10 mouse cellular contexts compared by ENCODE assay signal in genomic region chr15:78796196-78797059, GRCm38 (mm10). TPM values are rescaled to one million over a fixed set of nuclear protein-coding genes. Genes with fewer than 3 reads are reported as not detected.
DNase-seq lines count a peak whose midpoint lies in the region; ATAC-seq and TF ChIP-seq lines count a peak whose summit lies in the region.
"Had no signal": no experiment of that assay in that cellular context is flagged by ENCODE, and none has a peak within 500 bp of the region (broad histone marks: within the 10 kb centered on the region; RNA-seq: fewer than 3 reads in every experiment).

No protein-coding gene starts in this region.

- no peak overlapping the region for H3K27ac ChIP-seq in neural tube, embryonic 12.5 days
- no peak overlapping the region for H3K27ac ChIP-seq in hindbrain, postnatal 0 days
- no peak overlapping the region for H3K27ac ChIP-seq in midbrain, postnatal 0 days (ENCODE audit: low read depth, low read length)
- H3K27ac ChIP-seq in thymus, adult 2 months (ENCODE audit: control insufficient read depth, insufficient read depth, low read length) = no peak overlapping the region

- no peaks in the 10 kb centered on the region for H3K36me3 ChIP-seq in neural tube, embryonic 12.5 days
- no peaks in the 10 kb centered on the region for H3K36me3 ChIP-seq in hindbrain, postnatal 0 days (ENCODE audit: insufficient read depth, low read length)
- no peaks in the 10 kb centered on the region for H3K36me3 ChIP-seq in midbrain, postnatal 0 days (ENCODE audit: insufficient read depth, low read length)
- no peaks in the 10 kb centered on the region for H3K36me3 ChIP-seq in thymus, adult 2 months (ENCODE audit: control insufficient read depth, insufficient read depth, low read length)

- ATAC-seq in neural tube, embryonic 12.5 days (ENCODE audit: low FRiP score, low read depth) = no peak
- ATAC-seq in hindbrain, postnatal 0 days = peak; percentile 53
- ATAC-seq in midbrain, postnatal 0 days (ENCODE audit: low FRiP score) = no peak

- no peak for DNase-seq in neural tube, embryonic 10.5 days (ENCODE audit: extremely low spot score, low spot score)
- DNase-seq in forelimb bud, embryonic 11.5 days (ENCODE audit: low read depth, low spot score) = peak; percentile 56
- DNase-seq in hindbrain, postnatal 0 days (ENCODE audit: low spot score) = peak; percentile 75
- DNase-seq in midbrain, postnatal 0 days (ENCODE audit: low spot score) = peak; percentile 70
- no peak for DNase-seq in left cerebral cortex, adult 9 months (ENCODE audit: low spot score in 2 of 2)
- no peak for DNase-seq in adrenal gland, adult 18-20 months (ENCODE audit: low spot score in 2 of 2)
- DNase-seq in thymus, adult 2 months = no peak
- DNase-seq: layer of hippocampus, adult 9-11 months had no signal

- no peak overlapping the region for H3K9ac ChIP-seq in neural tube, embryonic 12.5 days
- H3K9ac ChIP-seq in hindbrain, postnatal 0 days (replicated peaks; ENCODE audit: low read length) = no peak overlapping the region
- H3K9ac ChIP-seq in midbrain, postnatal 0 days (replicated peaks; ENCODE audit: low read length, poor library complexity, severe bottlenecking) = no peak overlapping the region

- TF ChIP-seq CTCF in hindbrain, postnatal 0 days (IDR thresholded peaks at IDR 0.05; ENCODE audit: low read depth) = no peak
- TF ChIP-seq CTCF in midbrain, postnatal 0 days (IDR thresholded peaks at IDR 0.05) = no peak
- TF ChIP-seq CTCF in thymus, adult 2 months (IDR thresholded peaks at IDR 0.05; ENCODE audit: borderline replicate concordance, control insufficient read depth, extremely low read depth, insufficient read depth, low read length, poor library complexity) = no peak

- H3K4me2 ChIP-seq in neural tube, embryonic 12.5 days (replicated peaks) = 0 out of 2 replicates have a peak overlapping the region, but pooled peaks have one; percentile 2
- no peak overlapping the region for H3K4me2 ChIP-seq in hindbrain, postnatal 0 days (ENCODE audit: low read depth, low read length)
- H3K4me2 ChIP-seq in midbrain, postnatal 0 days (ENCODE audit: low read depth, low read length, poor library complexity, severe bottlenecking) = no peak overlapping the region

- peaks cover 7% of the 10 kb centered on the region; the same call in 1 of the 2 replicates for H3K4me1 ChIP-seq in neural tube, embryonic 12.5 days
- H3K4me1 ChIP-seq in hindbrain, postnatal 0 days (ENCODE audit: insufficient read depth, low read length) = no peaks in the 10 kb centered on the region
- no peaks in the 10 kb centered on the region; the same call in 1 of the 2 replicates for H3K4me1 ChIP-seq in midbrain, postnatal 0 days (ENCODE audit: insufficient read depth, low read length)
- peaks cover 27% of the 10 kb centered on the region for H3K4me1 ChIP-seq in thymus, adult 2 months (replicated peaks; ENCODE audit: control insufficient read depth, insufficient read depth, low read length)

- H3K4me3 ChIP-seq in neural tube, embryonic 12.5 days = no peak overlapping the region
- H3K4me3 ChIP-seq in hindbrain, postnatal 0 days (ENCODE audit: low read length) = no peak overlapping the region
- H3K4me3 ChIP-seq in midbrain, postnatal 0 days (ENCODE audit: low read depth, low read length) = no peak overlapping the region
- H3K4me3 ChIP-seq in thymus, adult 2 months (ENCODE audit: control insufficient read depth, insufficient read depth, low read length) = no peak overlapping the region

- TF ChIP-seq POLR2A in thymus, adult 2 months (IDR thresholded peaks at IDR 0.05; ENCODE audit: control insufficient read depth, extremely low read depth, insufficient read depth, low read length, poor library complexity) = no peak

- H3K27me3 ChIP-seq in neural tube, embryonic 12.5 days (replicated peaks) = peaks cover 14% of the 10 kb centered on the region
- H3K27me3 ChIP-seq in hindbrain, postnatal 0 days (ENCODE audit: insufficient read depth, low read length) = peaks cover 2% of the 10 kb centered on the region; the same call in 1 of the 2 replicates
- H3K27me3 ChIP-seq in midbrain, postnatal 0 days (ENCODE audit: insufficient read depth, low read length) = peaks cover 5% of the 10 kb centered on the region
- no peaks in the 10 kb centered on the region for H3K27me3 ChIP-seq in thymus, adult 2 months (ENCODE audit: control insufficient read depth, insufficient read depth, low read length)

- 45% methylated on average over 25 of the region's 25 CpGs for WGBS in neural tube, embryonic 12.5 days
- 34% methylated on average over 25 of the region's 25 CpGs for WGBS in hindbrain, postnatal 0 days
- 47% methylated on average over 25 of the region's 25 CpGs for WGBS in midbrain, postnatal 0 days
- 69% methylated on average over 25 of the region's 25 CpGs for WGBS in thymus, adult 2 months

- no peaks in the 10 kb centered on the region for H3K9me3 ChIP-seq in neural tube, embryonic 12.5 days
- no peaks in the 10 kb centered on the region for H3K9me3 ChIP-seq in hindbrain, postnatal 0 days (ENCODE audit: low read length)
- no peaks in the 10 kb centered on the region for H3K9me3 ChIP-seq in midbrain, postnatal 0 days (ENCODE audit: low read length)

RNA-seq across cellular contexts. Expression of gene Card10, which starts 6.4 kb away (rescaled TPM):
- polyA plus RNA-seq in neural tube, embryonic 12.5 days (2016; fragmentation: Nextera tagmentation; extraction: Ambion mirVana) = 2.8 and 3.4 TPM in 2 replicates
- total RNA-seq in hindbrain, postnatal 0 days (2014; rRNA removed) = 0.94 and 1.4 TPM in 2 replicates
- polyA plus RNA-seq in hindbrain, postnatal 0 days (2015; fragmentation: Nextera tagmentation; extraction: Ambion mirVana) = 2.3 and 2.6 TPM in 2 replicates
- total RNA-seq in midbrain, postnatal 0 days (2014; rRNA removed) = 0.71 and 1.6 TPM in 2 replicates
- 2.2 and 2.5 TPM in 2 replicates for polyA plus RNA-seq in midbrain, postnatal 0 days (2015; fragmentation: Nextera tagmentation; extraction: Ambion mirVana)
- total RNA-seq in adrenal gland, adult 18-20 months (2021) = 1 to 10 TPM; 5.6 to 8.1 TPM
- 12.6 and 13.0 TPM in 2 replicates for polyA plus RNA-seq in thymus, adult 2 months (2012; rRNA removed)

RNA-seq across cellular contexts. Expression of gene Mfng, which starts 23.2 kb away (rescaled TPM):
- polyA plus RNA-seq in neural tube, embryonic 12.5 days (2016; fragmentation: Nextera tagmentation; extraction: Ambion mirVana) = 65.3 and 72.9 TPM in 2 replicates
- 12.7 and 15.2 TPM in 2 replicates for total RNA-seq in hindbrain, postnatal 0 days (2014; rRNA removed)
- polyA plus RNA-seq in hindbrain, postnatal 0 days (2015; fragmentation: Nextera tagmentation; extraction: Ambion mirVana) = 16.6 and 17.9 TPM in 2 replicates
- total RNA-seq in midbrain, postnatal 0 days (2014; rRNA removed) = 4.6 and 6.9 TPM in 2 replicates
- 7.6 and 8.1 TPM in 2 replicates for polyA plus RNA-seq in midbrain, postnatal 0 days (2015; fragmentation: Nextera tagmentation; extraction: Ambion mirVana)
- 10 to 100 TPM; 11.8 to 21.4 TPM for total RNA-seq in adrenal gland, adult 18-20 months (2021)
- 97.5 and 110 TPM in 2 replicates for polyA plus RNA-seq in thymus, adult 2 months (2012; rRNA removed)

RNA-seq across cellular contexts. Expression of gene Cdc42ep1, which starts 46.0 kb away (rescaled TPM):
- 14.9 and 17.6 TPM in 2 replicates for polyA plus RNA-seq in neural tube, embryonic 12.5 days (2016; fragmentation: Nextera tagmentation; extraction: Ambion mirVana)
- 20.6 and 22.5 TPM in 2 replicates for total RNA-seq in hindbrain, postnatal 0 days (2014; rRNA removed)
- 18.1 TPM in 2 replicates for polyA plus RNA-seq in hindbrain, postnatal 0 days (2015; fragmentation: Nextera tagmentation; extraction: Ambion mirVana)
- 14.1 and 14.9 TPM in 2 replicates for total RNA-seq in midbrain, postnatal 0 days (2014; rRNA removed)
- polyA plus RNA-seq in midbrain, postnatal 0 days (2015; fragmentation: Nextera tagmentation; extraction: Ambion mirVana) = 14.8 and 14.9 TPM in 2 replicates
- total RNA-seq in adrenal gland, adult 18-20 months (2021) = 10 to 100 TPM; 36.2 to 53.1 TPM
- polyA plus RNA-seq in thymus, adult 2 months (2012; rRNA removed) = 8.1 and 12.5 TPM in 2 replicates

RNA-seq across cellular contexts. Expression of gene Lgals2, which starts 58.9 kb away (rescaled TPM):
- polyA plus RNA-seq in neural tube, embryonic 12.5 days (2016; fragmentation: Nextera tagmentation; extraction: Ambion mirVana) = not detected in 2 replicates
- total RNA-seq in hindbrain, postnatal 0 days (2014; rRNA removed) = not detected in 2 replicates
- not detected in 2 replicates for polyA plus RNA-seq in hindbrain, postnatal 0 days (2015; fragmentation: Nextera tagmentation; extraction: Ambion mirVana)
- not detected in 2 replicates for total RNA-seq in midbrain, postnatal 0 days (2014; rRNA removed)
- not detected in 2 replicates for polyA plus RNA-seq in midbrain, postnatal 0 days (2015; fragmentation: Nextera tagmentation; extraction: Ambion mirVana)
- total RNA-seq in adrenal gland, adult 18-20 months (2021) = under 1 TPM in 1 of 2 experiments, not detected in 1; 0.54 TPM
- polyA plus RNA-seq in thymus, adult 2 months (2012; rRNA removed) = 2.9 and 4.8 TPM in 2 replicates
- polyA plus RNA-seq: neural tube, embryonic 11.5 days had no signal

Comparison
In these comparisons a context has a peak if more than half of its experiments do, and no peak if none do; other contexts are left out.
1. DNase-seq: peak in forelimb bud, embryonic 11.5 days (single experiment), hindbrain, postnatal 0 days (single experiment) and midbrain, postnatal 0 days (single experiment); none in neural tube, embryonic 10.5 days (single experiment), left cerebral cortex, adult 9 months (0 of 2), adrenal gland, adult 18-20 months (0 of 2) and thymus, adult 2 months (single experiment).